Mouse (Mus musculus): ENCODE results near the gene Trim67.

Gene Trim67

GRCm38 (mm10) chr8:124792708-124793107 lies at the start of gene Trim67:
Trim67 (plus strand) TSS chr8:124793092.
- CTCF ChIA-PET: interaction anchor here (0.7 to 2.1 kb wide), 22 partner anchors 11 to 635 kb away, joined by 3 to 8 read pairs (median 4); partner anchors contain the start of gene Cog2 (in 1 of the 4)
- POLR2A ChIA-PET: interaction anchor here (0.6 to 3.2 kb wide), 27 partner anchors 8 to 490 kb away, joined by 3 to 13 read pairs (median 4); partner anchors contain the start of genes 2810004N23Rik (in 1 of the 4), Fam89a (in 1 of the 4) and Gnpat (in 1 of the 4)

- ChIA-PET POLR2A (interaction anchor here in 2 of 4 experiments (0.7 to 1.6 kb wide), 4 partner anchors 7 to 62 kb away, joined by 3 to 5 read pairs (median 3); no protein-coding TSS in a partner anchor), CTCF (interaction anchor here in 2 of 4 experiments (1.0 to 1.5 kb wide), 2 partner anchors 12 to 370 kb away, joined by 3 to 5 read pairs; no protein-coding TSS in a partner anchor)
These were observed 46.2 kb upstream of the Trim67 start for GRCm38 (mm10) chr8:124746661-124747060.

- CTCF ChIA-PET: interaction anchor here in 3 of 4 experiments (0.5 to 2.1 kb wide), 10 partner anchors 8 to 143 kb away, joined by 3 to 9 read pairs (median 3); partner anchors contain the start of genes Arv1 (in 1 of the 3) and Ttc13 (in 1 of the 3)
- POLR2A ChIA-PET: interaction anchor here in 3 of 4 experiments (0.6 to 2.6 kb wide), 14 partner anchors 8 to 435 kb away, joined by 3 to 7 read pairs (median 3); partner anchors contain the start of genes Trim67 (in 1 of the 3) and Ttc13 (in 1 of the 3)
These were observed 41.7 kb upstream of the Trim67 start for GRCm38 (mm10) chr8:124751191-124751590.

GRCm38 (mm10) chr8:124751709-124752173 lies 41.2 kb upstream of the Trim67 start, which contains the start of gene Fam89a:
Fam89a (minus strand) TSS chr8:124751832.
- ChIA-PET POLR2A (interaction anchor here in 3 of 4 experiments (0.6 to 2.6 kb wide), 12 partner anchors 9 to 850 kb away, joined by 3 to 7 read pairs (median 3); partner anchors contain the start of gene Trim67 (in 1 of the 3)), CTCF (interaction anchor here in 3 of 4 experiments (0.7 to 1.6 kb wide), 5 partner anchors 13 to 691 kb away, joined by 3 to 13 read pairs (median 5); no protein-coding TSS in a partner anchor)

- CTCF ChIA-PET: interaction anchor here in 2 of 4 experiments (0.7 to 1.6 kb wide), 2 partner anchors 144 to 692 kb away, joined by 5 to 13 read pairs; no protein-coding TSS in a partner anchor
- POLR2A ChIA-PET: interaction anchor here in 2 of 4 experiments (0.7 to 2.6 kb wide), 6 partner anchors 9 to 849 kb away, joined by 3 to 7 read pairs (median 3); no protein-coding TSS in a partner anchor
These were observed 40.5 kb upstream of the Trim67 start for GRCm38 (mm10) chr8:124752325-124752862.

GRCm38 (mm10) chr8:124754101-124754791 lies 38.6 kb upstream of the Trim67 start:
- POLR2A ChIA-PET: interaction anchor here in 3 of 4 experiments (0.7 to 1.3 kb wide), 5 partner anchors 8 to 154 kb away, joined by 3 read pairs; no protein-coding TSS in a partner anchor

GRCm38 (mm10) chr8:124754792-124755190 lies 38.1 kb upstream of the Trim67 start:
- ChIA-PET POLR2A (interaction anchor here in 1 of 4 experiments (0.7 kb wide), 1 partner anchor 9 kb away, joined by 3 read pairs; no protein-coding TSS in a partner anchor), CTCF (interaction anchor here in 2 of 4 experiments (1.3 to 1.9 kb wide), 2 partner anchors 16 kb away, joined by 4 to 9 read pairs; no protein-coding TSS in a partner anchor)

More at GRCm38 (mm10) chr8:124754101-124754791, 38.6 kb upstream of the Trim67 start:
- CTCF ChIA-PET: interaction anchor here in 2 of 4 experiments (0.6 to 1.9 kb wide), 3 partner anchors 15 to 53 kb away, joined by 3 to 9 read pairs (median 4); no protein-coding TSS in a partner anchor

- ChIA-PET CTCF (no interaction called here), POLR2A (no interaction called here)
These were observed 37.4 kb upstream of the Trim67 start for GRCm38 (mm10) chr8:124755481-124755880.

GRCm38 (mm10) chr8:124756153-124756552 lies 36.7 kb upstream of the Trim67 start:
- CTCF ChIA-PET: interaction anchor here in 1 of 4 experiments (0.6 kb wide), 1 partner anchor 797 kb away, joined by 3 read pairs; no protein-coding TSS in a partner anchor
- POLR2A ChIA-PET: no interaction called here

- ChIA-PET CTCF (interaction anchor here (0.5 to 2.7 kb wide), 4 partner anchors 13 to 796 kb away, joined by 3 to 13 read pairs (median 6); no protein-coding TSS in a partner anchor), POLR2A (interaction anchor here in 1 of 4 experiments (2.0 kb wide), 1 partner anchor 12 kb away, joined by 4 read pairs; no protein-coding TSS in a partner anchor)
These were observed 36.3 kb upstream of the Trim67 start for GRCm38 (mm10) chr8:124756601-124757000.

- POLR2A ChIA-PET: interaction anchor here in 1 of 4 experiments (1.0 to 2.0 kb wide), 5 partner anchors 13 to 82 kb away, joined by 3 to 5 read pairs (median 4); no protein-coding TSS in a partner anchor
- CTCF ChIA-PET: interaction anchor here (0.6 to 2.7 kb wide), 44 partner anchors 8 to 1227 kb away, joined by 3 to 13 read pairs (median 4); partner anchors contain the start of genes Arv1 (in 2 of the 4), Ttc13 (in 2 of the 4), Cog2 (in 1 of the 4) and Trim67 (in 1 of the 4)
These were observed 34.3 kb upstream of the Trim67 start for GRCm38 (mm10) chr8:124758544-124758943.

- ChIA-PET CTCF (interaction anchor here in 1 of 4 experiments (1.2 kb wide), 1 partner anchor 14 kb away, joined by 3 read pairs; no protein-coding TSS in a partner anchor), POLR2A (interaction anchor here in 1 of 4 experiments (0.7 kb wide), 1 partner anchor 809 kb away, joined by 3 read pairs; no protein-coding TSS in a partner anchor)
These were observed 29.8 kb upstream of the Trim67 start for GRCm38 (mm10) chr8:124763061-124763460.

- ChIA-PET CTCF (interaction anchor here (0.5 to 1.9 kb wide), 6 partner anchors 14 to 164 kb away, joined by 3 to 9 read pairs (median 4); no protein-coding TSS in a partner anchor), POLR2A (interaction anchor here in 2 of 4 experiments (0.6 to 1.3 kb wide), 5 partner anchors 10 to 64 kb away, joined by 3 to 5 read pairs (median 4); partner anchors contain the start of gene Trim67 (in 1 of the 2))
These were observed 20.5 kb upstream of the Trim67 start for GRCm38 (mm10) chr8:124772389-124772788.

GRCm38 (mm10) chr8:124775695-124776094 lies 17.2 kb upstream of the Trim67 start:
- ChIA-PET POLR2A (interaction anchor here in 3 of 4 experiments (0.6 to 1.6 kb wide), 3 partner anchors 17 to 341 kb away, joined by 3 to 5 read pairs (median 4); no protein-coding TSS in a partner anchor), CTCF (interaction anchor here (0.5 to 2.4 kb wide), 20 partner anchors 9 to 1069 kb away, joined by 3 to 21 read pairs (median 4); partner anchors contain the start of gene Trim67 (in 2 of the 4))

- CTCF ChIA-PET: interaction anchor here in 2 of 4 experiments (1.5 to 1.7 kb wide), 2 partner anchors 12 to 21 kb away, joined by 3 to 5 read pairs; partner anchors contain the start of gene Trim67 (in 1 of the 2)
- POLR2A ChIA-PET: interaction anchor here in 2 of 4 experiments (0.6 to 0.7 kb wide), 3 partner anchors 24 to 1946 kb away, joined by 3 to 4 read pairs (median 3); no protein-coding TSS in a partner anchor
These were observed 12.7 kb upstream of the Trim67 start for GRCm38 (mm10) chr8:124780236-124780635.

- POLR2A ChIA-PET: interaction anchor here in 3 of 4 experiments (1.1 to 2.0 kb wide), 5 partner anchors 10 to 39 kb away, joined by 3 to 10 read pairs (median 5); partner anchors contain the start of gene Trim67 (in 2 of the 3)
- CTCF ChIA-PET: interaction anchor here in 3 of 4 experiments (0.6 to 0.8 kb wide), 3 partner anchors 11 to 40 kb away, joined by 3 to 8 read pairs (median 5); no protein-coding TSS in a partner anchor
These were observed 10.5 kb upstream of the Trim67 start for GRCm38 (mm10) chr8:124782431-124782830.

GRCm38 (mm10) chr8:124783228-124783627 lies 9.7 kb upstream of the Trim67 start:
- CTCF ChIA-PET: no interaction called here
- POLR2A ChIA-PET: interaction anchor here in 1 of 4 experiments (1.1 kb wide), 1 partner anchor 40 kb away, joined by 3 read pairs; no protein-coding TSS in a partner anchor
